Mouse (Mus musculus): ENCODE measurements around the gene Akap1.

The Akap1 gene

GRCm38 (mm10) chr11:88878011-88878410 is 13.6 kb upstream of the Akap1 start:
- DNase-seq (ENCODE audit: low spot score in 2 of 2), result no peak

- DNase-seq (ENCODE audit: low spot score in 2 of 2), result no peak
Measured at GRCm38 (mm10) chr11:88873667-88874030, 9.3 kb upstream of the Akap1 start.

DNA sequence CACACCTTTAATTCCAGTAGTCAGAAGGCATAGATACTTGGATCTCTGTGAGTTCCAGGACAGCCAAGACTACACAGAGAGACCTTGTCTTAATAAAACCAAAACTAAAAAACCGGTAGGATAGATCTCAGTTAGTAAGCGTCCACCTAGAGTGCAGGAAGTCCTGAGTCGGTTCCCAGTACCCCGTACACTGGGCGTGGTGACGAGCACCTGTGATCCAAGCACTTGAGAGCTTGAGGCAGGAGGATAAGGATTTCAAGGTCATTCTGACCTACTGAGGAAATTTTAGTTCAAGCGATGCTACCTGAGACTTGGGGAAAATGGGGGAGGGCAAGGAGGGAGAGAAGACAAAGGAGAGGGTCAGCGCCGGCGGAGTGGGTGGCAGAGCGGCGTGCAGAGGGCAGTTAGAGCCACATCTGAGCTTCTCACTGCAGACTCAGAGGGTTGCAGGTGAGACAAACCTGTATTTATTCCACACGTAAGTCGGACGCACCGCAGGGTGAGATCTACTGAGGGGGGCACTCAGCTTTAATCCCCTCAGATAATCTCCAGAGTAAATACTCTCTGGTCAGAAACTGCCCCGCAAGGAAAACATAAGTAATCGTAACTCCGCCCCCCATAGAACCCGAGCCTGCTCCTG is 8.8 kb upstream of the Akap1 start:
- DNase-seq (ENCODE audit: low spot score in 2 of 2), result no peak

DNA sequence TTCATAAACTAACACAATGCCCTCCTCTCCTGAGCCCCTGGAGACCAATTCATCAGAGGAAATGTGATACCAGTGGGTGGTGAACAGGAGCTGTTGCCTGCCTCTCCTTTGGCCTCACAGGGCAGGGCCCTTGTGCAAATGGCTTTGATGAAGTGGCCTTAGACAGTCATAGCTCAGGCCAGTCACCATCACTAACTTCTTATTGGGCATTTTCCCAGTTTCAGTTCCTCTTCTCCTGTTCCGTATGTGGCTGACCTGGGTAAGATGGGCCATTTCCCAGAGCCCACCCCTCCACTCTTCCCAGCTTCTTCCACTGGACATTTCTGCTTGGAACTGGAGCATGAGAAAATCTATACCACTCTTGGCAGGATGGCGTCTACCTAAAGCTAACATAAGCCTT is 5.1 kb upstream of the Akap1 start:
- no peak for DNase-seq (ENCODE audit: low spot score in 2 of 2)

DNA sequence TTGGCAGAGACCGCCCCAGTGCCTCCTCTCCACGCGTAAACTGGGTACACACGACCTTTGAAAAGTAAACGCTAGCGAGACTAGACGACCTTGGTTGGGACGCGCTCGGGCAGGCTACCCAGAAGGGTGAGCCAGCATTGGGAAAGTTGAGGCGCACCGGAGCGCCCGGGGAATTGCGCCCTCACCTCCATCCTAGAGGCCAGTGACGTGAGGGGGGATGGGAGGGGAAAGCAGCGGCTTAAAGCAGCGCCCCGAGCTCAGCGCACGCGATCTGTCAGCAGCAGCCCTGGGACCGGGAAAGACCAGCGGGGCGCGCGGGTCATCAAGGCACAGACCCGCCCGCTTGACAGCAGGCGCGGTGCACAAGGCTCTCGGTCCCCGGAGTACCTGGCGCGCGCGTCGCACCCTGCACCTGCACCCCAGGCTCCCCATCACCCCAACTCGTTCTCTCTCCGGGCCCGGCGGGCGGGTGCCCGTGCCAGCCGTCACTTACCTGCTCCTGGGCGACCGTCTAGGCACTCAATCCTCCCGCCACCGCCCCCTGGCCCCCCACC is 405 bp downstream of the Akap1 start:
- DNase-seq (ENCODE audit: low spot score in 2 of 2), result no peak

- DNase-seq (ENCODE audit: low spot score in 2 of 2), result peak in 1 of 2 experiments; percentile 20
Measured at GRCm38 (mm10) chr11:88863071-88863903, 1.1 kb downstream of the Akap1 start.

- DNase-seq (ENCODE audit: low spot score in 2 of 2), result no peak
Measured at GRCm38 (mm10) chr11:88862355-88862754, 2.0 kb downstream of the Akap1 start.

GRCm38 (mm10) chr11:88861060-88861459 is 3.3 kb downstream of the Akap1 start:
- DNase-seq (ENCODE audit: low spot score in 2 of 2), result no peak

DNA sequence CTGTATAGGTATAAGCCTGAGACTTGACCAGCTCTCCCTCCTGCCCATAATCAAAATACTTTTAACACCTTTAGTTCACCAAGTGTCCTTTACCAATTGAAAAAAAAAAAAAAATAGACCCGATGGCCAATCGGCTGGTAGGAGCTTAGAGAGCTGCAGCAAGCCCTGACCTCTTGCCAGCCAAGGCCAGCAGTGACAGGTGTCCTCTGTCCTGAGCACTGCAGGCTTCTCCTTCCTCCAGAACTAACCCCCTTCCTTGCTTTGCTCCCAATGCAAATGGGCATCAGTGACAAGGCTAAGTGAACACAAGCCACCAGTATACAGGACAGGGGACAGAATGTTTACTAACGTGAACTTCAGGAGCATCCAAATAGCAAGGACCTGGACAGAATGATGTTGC is 3.7 kb downstream of the Akap1 start:
- no peak for DNase-seq (ENCODE audit: low spot score in 2 of 2)

- DNase-seq (ENCODE audit: low spot score in 2 of 2), result no peak
Measured at GRCm38 (mm10) chr11:88857311-88858005, 6.9 kb downstream of the Akap1 start.

DNA sequence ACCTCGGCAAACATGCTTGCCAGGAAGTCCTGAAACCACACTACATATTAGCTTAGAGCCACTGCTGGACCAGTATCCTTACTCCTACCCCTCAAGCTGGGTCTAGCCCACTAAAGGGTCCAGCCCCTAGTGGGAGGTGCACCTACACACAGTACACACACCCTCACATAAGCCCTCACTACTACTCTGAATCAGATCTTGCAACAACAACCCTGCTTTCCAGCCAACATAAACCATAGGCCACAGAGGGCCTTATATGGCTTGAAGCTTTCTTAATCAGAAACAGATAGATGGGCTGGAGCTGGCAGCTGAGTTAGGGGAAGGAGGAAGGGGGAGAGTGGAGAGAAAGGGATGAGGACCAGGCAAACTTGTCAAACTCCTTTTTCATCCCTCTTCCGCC is 8.0 kb downstream of the Akap1 start:
- DNase-seq (ENCODE audit: low spot score in 2 of 2), result no peak

DNA sequence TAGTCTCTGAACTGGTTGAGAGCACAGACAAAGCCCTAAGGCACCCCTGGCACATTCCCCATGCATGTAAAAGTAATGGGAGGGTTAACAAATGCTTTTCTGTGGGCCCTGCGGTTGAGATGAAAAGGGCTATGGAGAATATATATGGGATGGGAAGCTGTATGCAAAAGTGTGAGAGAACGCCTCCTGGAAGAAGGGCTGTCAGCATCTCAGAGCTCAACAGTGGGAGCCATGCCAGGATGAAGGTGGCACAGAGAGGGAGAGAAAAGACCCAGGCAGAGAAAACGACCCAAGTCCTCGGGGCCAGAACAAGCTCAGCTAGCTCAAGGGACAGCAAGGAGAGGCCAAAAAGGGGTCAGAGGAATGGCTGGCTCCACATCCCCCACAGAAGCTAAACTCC is 8.6 kb downstream of the Akap1 start:
- DNase-seq (ENCODE audit: low spot score in 2 of 2), result no peak

DNA sequence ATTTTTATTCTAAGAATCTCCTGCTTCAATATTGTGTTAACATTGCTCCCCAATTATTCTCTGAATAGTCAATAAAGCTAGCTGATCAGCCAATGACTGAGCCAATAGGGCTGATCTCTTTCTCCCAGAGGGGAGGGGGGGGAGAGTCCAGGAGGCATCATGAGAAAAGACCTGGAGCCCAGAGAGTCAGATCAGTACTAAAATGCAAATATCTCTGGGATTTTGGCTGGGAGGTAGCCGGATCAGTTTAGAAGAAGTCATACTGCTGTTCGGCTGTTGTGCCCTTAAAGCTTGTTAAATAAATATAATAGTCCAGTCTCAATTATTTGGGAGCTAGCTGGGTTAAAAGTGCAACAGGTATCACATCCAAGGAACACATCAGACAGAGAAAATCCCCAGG is 10.8 kb downstream of the Akap1 start:
- DNase-seq (ENCODE audit: low spot score in 2 of 2), result no peak

DNA sequence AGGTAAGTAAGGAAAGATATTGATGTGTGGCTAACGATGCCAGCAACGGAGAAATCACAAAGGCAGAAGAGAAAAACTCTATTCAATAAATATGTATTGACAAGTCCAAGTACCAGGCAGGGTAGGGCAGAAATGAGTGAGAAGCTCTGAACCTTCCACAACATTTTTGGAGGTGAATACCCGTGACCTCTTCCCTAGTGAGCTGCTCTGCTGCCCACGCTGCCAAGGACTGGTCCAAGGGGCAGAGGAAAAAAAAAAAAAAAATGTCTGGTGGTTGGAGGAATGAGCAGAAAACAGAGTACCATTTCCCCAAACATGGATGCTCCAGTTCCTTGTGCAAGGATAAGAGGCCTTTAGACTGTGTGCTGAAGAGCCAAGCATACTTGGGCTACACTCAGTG is 11.6 kb downstream of the Akap1 start:
- no peak for DNase-seq (ENCODE audit: low spot score in 2 of 2)

GRCm38 (mm10) chr11:88851049-88851825 is 13.1 kb downstream of the Akap1 start:
- DNase-seq (ENCODE audit: low spot score in 2 of 2), result no peak

DNA sequence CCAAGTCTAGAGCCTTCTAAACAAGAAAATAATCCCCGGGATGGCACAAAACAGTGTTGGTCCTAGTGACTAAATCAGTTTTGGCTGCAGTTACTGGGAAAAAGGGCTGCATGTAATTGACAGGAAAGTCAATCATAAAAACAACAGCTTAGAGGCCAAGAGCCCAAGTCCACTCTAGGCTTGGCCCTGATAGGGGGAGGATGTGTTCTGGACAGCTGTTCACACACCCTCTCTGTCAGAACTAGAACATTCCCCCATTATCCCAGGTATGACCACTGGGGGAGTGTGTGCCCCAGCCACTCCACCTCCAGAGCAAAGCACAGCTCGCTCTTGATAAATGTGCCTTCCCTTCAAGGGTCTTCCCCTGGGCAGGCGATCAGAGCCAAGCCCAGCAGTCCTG is 14.7 kb downstream of the Akap1 start:
- DNase-seq (ENCODE audit: low spot score in 2 of 2), result no peak

- peak in 1 of 2 experiments; percentile 50 for DNase-seq (ENCODE audit: low spot score in 2 of 2)
Measured at GRCm38 (mm10) chr11:88849284-88849683, 15.1 kb downstream of the Akap1 start.

DNA sequence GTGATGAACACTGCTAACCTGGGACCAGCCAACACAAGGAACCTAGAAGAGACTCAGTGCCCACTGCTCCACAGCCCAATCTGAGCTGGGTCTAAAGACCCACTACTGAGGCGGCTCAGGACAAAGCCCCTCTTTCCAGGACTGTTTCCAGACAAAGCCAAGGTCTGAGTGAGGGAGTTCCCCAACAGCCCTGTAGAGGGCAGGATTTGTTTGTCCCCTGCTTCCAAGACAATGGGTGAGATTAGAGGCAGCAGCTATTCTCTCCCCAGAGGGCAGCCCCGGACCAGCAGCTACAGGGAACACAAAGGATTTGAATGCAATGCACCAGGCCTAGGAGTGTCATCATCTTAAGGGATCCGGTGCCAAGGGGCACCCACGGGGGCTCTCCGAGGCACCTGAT is 15.8 kb downstream of the Akap1 start:
- peak in 1 of 2 experiments; percentile 51 for DNase-seq (ENCODE audit: low spot score in 2 of 2)

- DNase-seq (ENCODE audit: low spot score in 2 of 2), result no peak
Measured at GRCm38 (mm10) chr11:88847281-88848006, 16.9 kb downstream of the Akap1 start.

DNA sequence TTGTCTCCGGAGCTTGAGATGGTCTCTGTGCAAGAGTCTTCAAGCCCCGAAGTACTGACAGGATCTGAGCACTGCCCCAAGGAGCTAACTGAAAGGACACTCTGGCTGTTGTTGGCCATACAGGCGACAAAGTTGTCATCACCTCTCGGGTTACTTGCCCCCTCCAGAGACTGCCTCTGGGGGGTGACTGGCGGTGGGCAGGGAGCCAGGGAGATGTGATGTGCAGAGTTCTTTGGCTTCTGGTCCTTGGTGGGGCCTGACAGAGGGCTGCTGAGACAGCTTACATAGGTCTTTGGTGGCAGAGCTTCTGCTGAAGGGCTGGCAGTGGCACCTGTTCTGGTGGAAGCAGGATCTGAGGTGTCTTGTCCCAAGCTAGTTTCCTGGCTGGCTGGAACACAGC is 20.0 kb downstream of the Akap1 start:
- no peak for DNase-seq (ENCODE audit: low spot score in 2 of 2)

DNA sequence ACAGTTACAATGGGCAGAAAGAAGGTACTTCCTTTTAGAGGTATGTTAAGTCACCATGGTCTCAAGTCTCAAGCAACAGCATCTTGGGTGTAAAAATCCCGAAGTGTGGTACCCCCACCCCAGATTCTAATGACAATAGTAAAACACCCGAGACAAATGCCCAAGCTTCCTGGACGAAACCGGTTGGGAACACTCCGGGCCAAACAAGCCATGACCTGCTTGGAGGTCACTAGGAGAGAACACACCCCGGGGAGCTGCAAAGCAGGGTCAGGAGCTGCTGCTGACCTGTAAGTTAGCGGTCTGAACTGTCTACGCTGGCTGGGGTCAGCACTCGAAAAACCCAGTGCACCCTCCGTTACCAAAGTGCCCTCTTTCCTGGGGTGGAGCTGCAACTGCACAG is 21.1 kb downstream of the Akap1 start:
- DNase-seq (ENCODE audit: low spot score in 2 of 2), result no peak
